8 mouse cellular contexts compared by ENCODE assay signal in genomic region chrX:136743459-136743858, GRCm38 (mm10). TPM values are rescaled to one million over a fixed set of nuclear protein-coding genes. Genes with fewer than 3 reads are reported as not detected.
A peak's percentile ranks its signal among the peaks of the same experiment; 100 is the strongest.
DNase-seq lines count a peak whose midpoint lies in the region; ATAC-seq lines count a peak whose summit lies in the region.

Gene Morf4l2, minus strand, starts transcription at chrX:136743690.

- H3K27me3 ChIP-seq in embryonic facial prominence, embryonic 15.5 days = no peaks in the 10 kb centered on the region
- H3K27me3 ChIP-seq in heart, embryonic 13.5 days (replicated peaks) = no peaks in the 10 kb centered on the region
- no peaks in the 10 kb centered on the region for H3K27me3 ChIP-seq in midbrain, embryonic 16.5 days (ENCODE audit: control insufficient read depth, insufficient read depth, low read depth, low read length)

- H3K9me3 ChIP-seq in embryonic facial prominence, embryonic 15.5 days (replicated peaks) = no peaks in the 10 kb centered on the region
- no peaks in the 10 kb centered on the region for H3K9me3 ChIP-seq in heart, embryonic 13.5 days
- no peaks in the 10 kb centered on the region for H3K9me3 ChIP-seq in midbrain, embryonic 16.5 days (replicated peaks; ENCODE audit: control insufficient read depth, low read length, poor library complexity, severe bottlenecking)

- peak within 1 kb of the TSS; percentile 50 for H3K4me3 ChIP-seq in embryonic facial prominence, embryonic 15.5 days (replicated peaks)
- peak within 1 kb of the TSS; percentile 66 for H3K4me3 ChIP-seq in heart, embryonic 13.5 days
- H3K4me3 ChIP-seq in midbrain, embryonic 16.5 days (ENCODE audit: low read depth, low read length) = peak within 1 kb of the TSS; percentile 50

- no peaks in the 10 kb centered on the region for H3K36me3 ChIP-seq in embryonic facial prominence, embryonic 15.5 days
- peaks cover 5% of the 10 kb centered on the region for H3K36me3 ChIP-seq in heart, embryonic 13.5 days
- H3K36me3 ChIP-seq in midbrain, embryonic 16.5 days (ENCODE audit: control insufficient read depth, insufficient read depth, low read length) = no peaks in the 10 kb centered on the region

- H3K9ac ChIP-seq in embryonic facial prominence, embryonic 15.5 days = 0 out of 2 replicates have a peak within 1 kb of the TSS, but pooled peaks have one; percentile 40
- peak within 1 kb of the TSS; percentile 83 for H3K9ac ChIP-seq in heart, embryonic 13.5 days
- H3K9ac ChIP-seq in midbrain, embryonic 16.5 days (ENCODE audit: low read depth, low read length) = no peak within 1 kb of the TSS; the same call in 1 of the 2 replicates

- peak within 1 kb of the TSS; percentile 95 for H3K27ac ChIP-seq in embryonic facial prominence, embryonic 15.5 days (replicated peaks)
- H3K27ac ChIP-seq in heart, embryonic 13.5 days (replicated peaks) = peak within 1 kb of the TSS; percentile 93
- peak within 1 kb of the TSS; percentile 92 for H3K27ac ChIP-seq in midbrain, embryonic 16.5 days (ENCODE audit: low read length)

- peaks cover 5% of the 10 kb centered on the region for H3K4me1 ChIP-seq in embryonic facial prominence, embryonic 15.5 days
- peaks cover 6% of the 10 kb centered on the region for H3K4me1 ChIP-seq in heart, embryonic 13.5 days
- H3K4me1 ChIP-seq in midbrain, embryonic 16.5 days (ENCODE audit: control insufficient read depth, insufficient read depth, low read length) = peaks cover 5% of the 10 kb centered on the region

- 87% methylated on average over 12 of the region's 12 CpGs for WGBS in embryonic facial prominence, embryonic 15.5 days
- WGBS in heart, embryonic 13.5 days = 69% methylated on average over 12 of the region's 12 CpGs
- WGBS in midbrain, embryonic 16.5 days = 86% methylated on average over 12 of the region's 12 CpGs

- peak within 1 kb of the TSS; percentile 42 for H3K4me2 ChIP-seq in embryonic facial prominence, embryonic 15.5 days (replicated peaks)
- peak within 1 kb of the TSS; percentile 67 for H3K4me2 ChIP-seq in heart, embryonic 13.5 days
- H3K4me2 ChIP-seq in midbrain, embryonic 16.5 days (ENCODE audit: low read length) = peak within 1 kb of the TSS; percentile 58

- no peak for DNase-seq in thymus, postnatal 0 days (ENCODE audit: low spot score)
- no peak for DNase-seq in thymus, postnatal 36 days
- DNase-seq in left cerebral cortex, adult 8-10 months (ENCODE audit: low spot score in 2 of 2) = no peak
- no peak for DNase-seq in right cerebral cortex, postnatal 4 days
- no peak for DNase-seq in right cerebral cortex, adult 18-20 months

- ATAC-seq in embryonic facial prominence, embryonic 15.5 days (ENCODE audit: insufficient number of reproducible peaks, low FRiP score, low TSS enrichment, low read depth) = no peak
- ATAC-seq in heart, embryonic 13.5 days (ENCODE audit: extremely low read depth, insufficient number of reproducible peaks, low FRiP score, low TSS enrichment) = no peak
- no peak for ATAC-seq in midbrain, embryonic 16.5 days

RNA-seq across cellular contexts. Expression of gene Morf4l2, which starts in this region (rescaled TPM):
- 243 and 259 TPM in 2 replicates for polyA plus RNA-seq in thymus, postnatal 0 days (2015; fragmentation: Nextera tagmentation; extraction: Ambion mirVana)
- 552 and 560 TPM in 2 replicates for polyA plus RNA-seq in embryonic facial prominence, embryonic 15.5 days (2015; fragmentation: Nextera tagmentation; extraction: Ambion mirVana)
- polyA plus RNA-seq in heart, embryonic 13.5 days (2015; fragmentation: Nextera tagmentation; extraction: Ambion mirVana) = 334 and 360 TPM in 2 replicates
- 100 to 1,000 TPM; 291 to 334 (median 319) TPM for total RNA-seq in left cerebral cortex, adult 8-10 months (2022)
- polyA plus RNA-seq in midbrain, embryonic 16.5 days (2015; fragmentation: Nextera tagmentation; extraction: Ambion mirVana) = 612 and 639 TPM in 2 replicates
